Mouse (Mus musculus) CD8-positive naive resting alpha-beta T cell, adult 2 months (primary cell): ENCODE data around the gene Gm19684.
"Not testable (repeated sequence)": the region's sequence is repeated elsewhere in the genome, so short reads cannot be mapped to it uniquely, and the experiment has no call there.

Source experiments
- DNase-seq, 2 experiments: peaks; one replicate each; pipeline ENCODE4 v3.0.0; 2022; ENCODE audit warnings: low read depth in 2 of 2, low spot score in 2 of 2

Gene Gm19684

DNA sequence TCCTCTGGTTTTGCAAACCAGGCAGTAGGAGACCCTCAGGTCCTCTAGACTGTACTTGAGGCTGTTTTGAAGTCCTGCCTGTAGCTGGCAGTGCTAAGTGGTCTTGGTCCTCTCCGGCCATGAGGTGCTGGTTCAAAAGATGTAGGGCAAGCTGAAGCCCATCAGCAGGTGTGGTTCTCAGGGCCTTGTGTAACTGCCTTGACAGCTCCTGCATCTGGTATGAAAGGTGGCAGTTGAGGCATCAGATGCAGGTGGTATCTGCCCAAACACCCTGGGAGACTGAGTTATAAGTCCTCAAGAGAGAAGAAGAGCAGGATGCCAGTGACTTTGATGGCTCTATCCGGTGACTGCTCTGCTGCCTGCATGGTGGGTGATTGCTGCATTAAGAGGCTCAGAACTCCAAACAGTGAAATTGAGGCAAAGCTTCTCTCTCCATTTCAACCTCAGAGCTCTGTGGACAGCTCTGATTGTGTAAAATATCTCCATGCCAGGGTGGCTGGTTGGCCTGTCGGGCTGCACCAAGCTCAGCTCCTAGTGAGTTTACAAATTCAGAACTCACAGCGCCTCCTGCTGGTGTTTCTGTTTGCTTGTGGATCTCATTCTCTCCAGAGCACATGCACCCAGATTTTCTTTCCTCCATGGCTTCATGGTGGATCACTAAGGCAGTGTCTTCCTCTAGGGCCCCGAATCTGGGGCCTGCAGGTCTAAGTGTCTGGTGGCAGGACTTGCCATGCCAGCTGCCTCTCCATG lies 10.2 kb downstream of the Gm19684 start:
- no peak for DNase-seq

DNA sequence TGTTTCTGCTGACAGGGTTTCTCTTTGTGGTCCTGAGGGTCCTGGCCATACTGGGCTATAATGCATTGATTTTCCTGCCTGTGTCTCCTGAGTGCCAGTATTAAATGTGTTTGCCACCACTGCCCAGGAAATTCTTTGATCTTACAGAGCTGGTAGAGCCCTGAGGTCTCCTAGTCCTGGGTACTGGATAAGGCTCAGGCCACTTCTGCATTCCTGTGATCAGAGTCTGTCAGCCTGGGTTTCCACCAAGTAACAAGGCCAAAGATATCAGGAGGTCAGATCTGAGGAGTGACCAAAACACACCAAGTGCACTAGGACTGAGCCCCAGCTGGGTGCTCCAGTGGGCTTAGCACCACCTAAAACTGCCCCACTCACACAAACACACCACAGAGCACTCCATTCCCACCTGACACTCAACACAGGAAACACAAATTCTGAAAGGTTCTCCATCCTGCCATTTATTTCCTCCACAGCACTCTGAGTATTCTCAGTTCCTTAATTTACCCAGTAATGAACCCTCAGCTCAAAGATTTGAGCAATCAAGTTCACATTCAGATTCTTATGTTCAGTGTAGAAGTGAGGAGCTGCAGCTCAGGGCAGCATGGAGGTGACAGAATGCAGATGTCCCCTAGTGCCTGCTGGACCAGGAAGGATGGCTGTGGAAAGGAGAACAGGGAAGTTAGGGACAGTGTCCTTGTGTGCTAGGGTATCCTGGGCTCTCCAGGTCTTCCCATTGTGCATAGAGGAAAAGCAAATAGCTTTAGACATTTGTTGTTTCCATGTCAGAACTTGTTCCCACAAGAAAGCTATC lies 14.1 kb downstream of the Gm19684 start:
- DNase-seq: not testable (repeated sequence)

DNA sequence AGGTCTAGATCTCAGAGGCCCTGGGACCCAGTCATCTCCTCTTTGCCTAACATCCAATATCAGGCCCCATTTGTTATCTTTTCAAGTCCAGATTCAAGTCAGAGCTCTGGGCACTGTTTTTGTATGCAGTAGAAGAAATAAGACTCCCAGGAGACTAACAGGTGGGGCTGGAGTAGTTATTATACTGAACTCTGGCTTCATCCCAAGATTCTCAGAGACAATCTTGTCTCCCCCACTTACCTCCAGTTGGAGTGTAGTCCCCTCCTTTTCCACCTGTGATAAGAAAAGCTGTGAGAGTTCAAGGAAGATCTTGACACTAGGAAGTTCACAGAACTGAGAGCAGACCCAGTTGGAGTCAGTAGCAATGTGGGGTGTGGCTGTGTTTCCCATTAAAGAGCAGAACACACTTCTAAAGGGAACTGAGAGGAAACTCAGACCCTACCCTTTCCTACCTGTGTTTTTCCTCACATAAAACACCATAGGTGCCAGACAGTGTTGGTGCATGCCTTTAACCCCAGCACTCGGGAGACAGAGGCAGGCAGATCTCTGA lies 14.9 kb downstream of the Gm19684 start:
- not testable (repeated sequence) for DNase-seq

DNA sequence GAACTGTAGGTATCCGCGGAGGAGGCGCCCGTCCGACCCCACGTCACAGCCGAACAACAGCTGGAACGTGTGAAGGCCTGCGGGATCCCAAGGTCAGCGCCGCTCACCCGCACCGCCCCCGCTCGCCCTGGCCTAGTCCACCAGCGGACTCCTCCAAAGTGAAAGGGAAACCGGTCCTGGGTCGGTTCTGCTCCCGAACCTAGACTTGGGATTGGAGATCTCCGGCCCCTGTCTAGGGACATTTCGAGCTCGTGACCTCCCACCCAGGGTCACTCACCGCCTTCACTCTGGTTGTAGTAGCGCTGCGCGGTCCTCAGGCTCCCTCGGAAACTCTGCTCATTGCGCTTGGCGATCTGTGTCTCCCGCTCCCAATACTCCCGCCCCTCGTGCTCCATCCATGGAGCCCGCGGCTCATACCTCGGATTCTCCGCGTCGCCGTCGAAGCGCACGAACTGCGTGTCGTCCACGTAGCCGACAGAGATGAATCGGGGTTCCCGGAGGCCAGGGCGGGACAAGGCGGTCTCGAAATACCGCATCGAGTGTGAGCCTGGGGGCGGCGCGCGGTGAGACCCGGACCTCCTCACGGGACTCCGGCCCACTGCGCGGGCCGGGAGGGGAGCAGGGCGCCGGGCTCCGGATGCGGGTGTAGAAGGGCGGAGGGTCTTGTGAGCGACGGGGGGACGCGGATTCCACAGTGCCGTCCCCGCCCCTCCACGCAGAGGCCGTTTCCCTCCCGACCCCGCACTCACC lies 23.8 kb downstream of the Gm19684 start:
- no peak for DNase-seq

DNA sequence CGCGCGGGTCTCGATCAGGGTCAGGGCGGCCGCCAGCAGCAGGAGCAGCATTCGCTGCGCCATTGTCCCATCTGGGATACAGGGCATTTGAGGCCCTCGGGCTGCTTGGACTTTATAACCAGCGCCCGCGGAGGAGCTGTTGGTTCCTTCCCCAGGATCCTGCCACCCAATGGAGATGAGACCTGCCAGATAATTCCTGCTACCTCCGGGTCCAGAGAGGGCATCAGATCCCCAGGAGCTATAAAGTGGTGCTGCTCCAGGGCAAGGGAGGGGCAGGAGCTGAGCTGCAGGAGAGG lies 24.3 kb downstream of the Gm19684 start:
- DNase-seq: not testable (repeated sequence)

DNA sequence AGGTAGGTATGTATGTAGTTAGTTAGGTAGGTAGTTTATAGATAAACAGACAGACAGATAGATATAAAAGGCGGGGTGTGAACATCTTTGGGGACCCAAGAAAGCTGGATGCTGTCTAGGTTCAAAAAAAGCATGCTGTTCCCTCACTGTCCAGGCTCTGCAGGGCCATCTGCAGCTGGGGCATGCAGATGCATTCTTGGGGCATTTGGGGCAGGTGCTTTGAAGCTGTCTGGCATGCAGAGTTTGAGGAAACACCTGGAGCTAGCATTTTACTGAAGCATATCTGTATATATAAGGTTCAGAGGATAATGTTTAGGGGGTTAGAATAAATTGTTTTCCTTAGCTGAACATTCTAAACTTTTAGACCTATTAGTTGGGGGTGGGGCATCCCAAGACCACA lies 25.5 kb downstream of the Gm19684 start:
- DNase-seq: not testable (repeated sequence)

DNA sequence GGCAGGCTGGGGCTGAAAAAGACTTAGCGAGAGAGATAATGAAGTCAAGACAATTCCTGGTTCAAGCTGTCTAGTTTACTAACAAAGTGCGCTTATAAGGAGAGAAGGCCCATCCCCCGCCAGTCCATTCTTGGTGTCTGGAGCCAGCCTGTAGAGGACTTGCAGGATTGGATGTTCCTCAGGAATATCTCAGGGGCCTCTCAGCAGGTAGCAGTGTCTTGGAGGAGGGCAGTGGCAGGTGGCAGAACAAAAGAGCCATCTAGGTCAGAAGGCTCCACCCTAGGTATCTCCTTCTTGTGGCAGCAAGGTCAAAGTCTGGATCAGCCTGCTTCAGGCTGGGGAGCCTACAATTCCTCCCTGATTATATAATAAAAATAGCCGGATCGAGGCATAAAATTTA lies 27.0 kb downstream of the Gm19684 start:
- DNase-seq: not testable (repeated sequence)

DNA sequence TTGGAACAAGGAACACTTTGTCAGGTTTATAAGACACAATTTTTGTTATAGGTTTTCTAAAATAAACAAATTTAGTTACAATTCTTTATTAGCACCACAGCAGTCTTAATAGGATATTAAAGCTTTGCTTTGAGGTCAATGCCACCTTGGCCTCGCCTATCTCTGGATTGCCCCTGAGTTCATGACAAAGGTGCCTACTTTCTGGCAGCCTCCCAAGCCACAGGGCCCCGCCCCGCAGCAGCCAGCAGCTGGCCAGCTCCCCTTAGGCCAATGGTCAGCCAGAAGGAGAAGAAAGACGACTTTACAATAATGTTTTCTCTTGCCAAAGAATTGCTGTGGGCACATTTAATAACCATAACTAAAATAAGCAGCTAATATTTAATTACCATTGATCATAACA lies 29.7 kb downstream of the Gm19684 start:
- not testable (repeated sequence) for DNase-seq

DNA sequence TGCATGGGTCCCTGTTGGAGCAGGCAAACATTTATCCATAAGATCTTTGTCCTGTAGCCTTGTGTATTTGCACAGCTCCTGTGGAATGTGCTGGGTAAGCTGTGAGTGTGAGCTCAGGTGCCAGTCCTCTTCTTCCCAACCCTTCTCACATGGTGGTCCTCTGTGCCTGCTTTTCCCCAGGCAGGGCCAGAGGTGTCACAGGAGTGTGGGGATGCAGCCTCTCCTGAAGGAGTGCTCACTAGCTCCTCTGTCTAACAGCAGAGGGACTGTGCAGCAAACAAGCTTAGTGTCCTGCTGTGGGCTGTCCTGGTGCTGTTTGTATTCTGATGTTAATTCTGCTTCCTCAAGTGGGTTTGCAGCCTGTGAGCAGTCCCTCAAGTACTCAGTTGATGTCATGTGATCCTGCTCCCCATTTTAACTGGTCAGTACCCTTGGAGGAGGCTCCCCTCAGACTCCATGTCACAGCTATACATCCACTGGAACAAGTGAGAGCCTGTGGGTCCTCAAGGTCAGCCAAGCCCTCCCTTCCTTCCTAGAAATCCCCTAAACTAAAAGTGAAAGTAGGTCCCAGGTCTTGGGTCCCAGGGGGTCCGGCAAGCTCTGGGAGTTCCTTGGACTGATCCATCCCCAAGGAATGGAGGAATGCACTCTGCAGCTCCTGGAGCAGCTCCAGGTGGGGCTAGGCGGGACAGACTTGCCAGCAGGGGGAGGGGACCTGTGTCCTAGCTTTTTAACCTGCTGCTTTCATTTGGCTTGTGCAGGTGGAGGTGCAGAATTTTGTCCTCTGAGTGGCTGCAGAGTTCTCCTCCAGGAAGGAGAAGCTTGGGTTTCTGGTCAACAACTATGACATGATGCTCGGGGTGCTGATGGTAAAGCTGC lies 33.0 kb downstream of the Gm19684 start:
- DNase-seq: no peak

DNA sequence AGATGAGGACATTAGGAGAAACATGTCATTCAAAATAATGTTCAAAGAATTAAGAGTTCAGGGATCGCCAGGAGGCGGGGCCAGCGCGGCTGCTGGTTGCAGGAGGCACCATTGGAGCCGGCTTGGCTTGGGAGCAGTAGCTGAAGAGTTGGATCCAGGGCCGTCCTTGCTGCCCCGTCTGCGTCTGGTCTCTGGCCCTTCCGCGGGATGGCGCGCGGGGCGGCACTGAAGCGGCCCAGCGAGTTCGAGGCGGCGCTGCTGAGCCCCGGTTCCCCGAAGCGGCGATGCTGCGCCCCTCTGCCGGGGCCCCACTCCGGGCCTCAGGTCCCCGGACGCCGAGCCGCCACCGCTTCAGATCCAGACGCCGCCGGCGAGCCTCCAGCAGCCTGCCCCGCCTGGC lies 36.3 kb downstream of the Gm19684 start:
- not testable (repeated sequence) for DNase-seq

DNA sequence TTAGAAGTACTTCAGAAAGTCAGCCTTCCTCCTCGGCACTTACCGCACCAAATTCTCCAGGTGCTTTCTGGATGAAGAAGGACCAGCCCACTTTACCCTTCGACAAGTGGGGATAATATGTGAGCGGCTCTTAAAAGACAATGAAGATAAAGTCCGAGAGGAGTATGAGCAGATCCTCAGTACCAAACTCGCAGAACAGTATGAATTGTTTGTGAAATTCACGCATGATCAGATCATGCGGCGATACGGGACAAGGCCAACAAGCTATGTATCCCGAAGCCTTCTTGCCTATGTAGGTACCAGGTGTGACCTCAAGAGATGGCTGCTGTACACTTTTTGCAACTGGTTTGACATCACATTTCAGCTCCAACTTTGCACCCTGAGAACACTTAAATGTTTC lies 36.8 kb downstream of the Gm19684 start:
- DNase-seq: not testable (repeated sequence)

DNA sequence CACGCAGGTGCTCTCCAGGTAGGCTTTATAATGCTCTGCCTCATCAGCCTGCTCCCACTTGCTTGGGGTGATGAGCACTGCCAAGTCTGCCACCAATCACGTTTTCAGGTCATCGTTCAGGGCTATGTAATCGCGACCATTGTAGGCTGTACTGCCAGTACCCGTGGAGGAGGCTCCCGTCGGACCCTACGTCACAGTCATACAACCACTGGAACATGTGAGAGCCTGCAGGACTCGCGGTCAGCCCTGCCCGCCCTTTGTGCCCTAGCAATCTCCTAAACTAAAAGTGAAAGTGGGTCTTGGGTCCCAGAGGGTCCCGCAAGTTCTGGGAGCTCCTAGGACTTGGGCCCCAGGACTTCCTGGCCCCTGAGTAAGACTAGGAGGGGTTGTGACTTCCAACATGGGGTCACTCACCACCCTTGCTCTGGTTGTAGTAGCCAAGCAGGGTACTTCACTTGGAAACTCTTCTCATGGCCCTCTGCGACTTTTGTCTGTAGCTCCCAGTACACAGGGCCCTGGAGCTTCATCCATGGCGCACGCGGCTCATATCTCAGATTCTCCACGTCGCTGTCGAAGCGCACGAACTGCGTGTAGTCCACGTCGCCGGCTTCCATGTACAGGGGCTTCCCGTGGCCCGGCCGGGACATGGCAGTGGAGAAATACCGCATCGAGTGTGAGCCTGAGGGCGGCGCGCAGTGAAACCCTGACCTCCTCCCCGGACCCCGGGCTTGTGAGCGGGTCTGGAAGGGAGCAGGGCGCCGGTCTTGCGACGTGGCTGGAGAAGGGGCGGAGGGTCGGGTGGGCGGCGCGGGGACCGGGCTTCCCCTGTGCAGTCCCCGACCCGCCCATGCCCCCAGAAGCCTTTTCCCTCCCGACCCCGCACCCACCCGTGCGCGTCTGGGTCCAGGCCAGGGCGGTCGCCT lies 39.9 kb downstream of the Gm19684 start:
- DNase-seq: peak in 1 of 2 experiments; percentile 8

DNA sequence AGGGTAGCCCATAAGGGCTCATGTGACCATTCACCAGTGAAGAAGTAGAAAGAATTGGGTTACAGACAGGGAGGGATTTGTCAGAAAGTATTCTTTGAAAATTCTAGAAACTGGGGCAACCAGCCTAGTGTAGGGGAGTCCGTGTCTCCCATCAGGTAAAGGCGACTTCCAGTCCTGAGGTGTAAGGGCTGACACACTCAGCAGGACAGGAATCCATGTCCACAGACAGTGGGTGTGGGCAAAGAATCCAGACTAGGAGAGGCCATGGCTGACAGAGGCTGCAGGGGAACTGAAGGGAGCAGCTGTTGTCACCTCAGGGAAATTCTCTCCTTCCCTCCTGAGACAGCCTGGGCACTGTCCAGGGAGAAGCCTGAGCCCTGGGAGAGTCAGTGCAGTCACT lies 45.4 kb downstream of the Gm19684 start:
- DNase-seq: not testable (repeated sequence)

DNA sequence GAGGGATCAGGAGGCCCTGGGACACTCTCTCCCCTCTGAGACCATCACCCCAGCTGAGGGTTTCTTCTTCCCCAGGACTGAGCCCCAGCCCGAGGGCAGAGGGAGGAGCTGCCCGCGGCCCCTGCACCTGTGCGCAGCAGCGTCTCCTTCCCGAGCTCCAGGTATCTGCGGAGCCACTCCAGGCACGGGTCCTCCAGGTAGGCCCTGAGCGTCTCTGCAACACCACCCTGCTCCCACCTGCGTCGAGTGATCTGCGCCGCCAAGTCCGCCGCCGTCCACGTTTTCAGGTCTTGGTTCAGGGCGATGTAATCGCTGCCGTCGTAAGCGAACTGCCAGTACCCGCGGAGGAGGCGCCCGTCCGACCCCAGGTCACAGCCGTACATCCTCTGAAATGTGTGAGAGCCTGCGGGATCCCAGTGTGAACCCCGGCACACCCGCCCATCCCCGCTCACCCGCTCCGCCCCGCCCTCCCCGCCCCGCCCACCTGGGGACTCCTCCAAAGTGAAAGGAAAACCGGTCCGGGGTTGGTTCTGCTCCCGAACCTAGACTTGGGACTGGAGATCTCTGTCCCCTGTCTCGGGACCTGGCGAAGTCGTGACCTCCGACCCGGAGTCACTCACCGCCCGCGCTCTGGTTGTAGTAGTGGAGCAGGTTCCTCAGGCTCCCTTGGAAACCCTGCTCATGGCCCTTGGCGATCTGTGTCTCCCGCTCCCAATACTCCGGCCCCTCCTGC lies 46.0 kb downstream of the Gm19684 start:
- peak in 1 of 2 experiments; percentile 14 for DNase-seq

DNA sequence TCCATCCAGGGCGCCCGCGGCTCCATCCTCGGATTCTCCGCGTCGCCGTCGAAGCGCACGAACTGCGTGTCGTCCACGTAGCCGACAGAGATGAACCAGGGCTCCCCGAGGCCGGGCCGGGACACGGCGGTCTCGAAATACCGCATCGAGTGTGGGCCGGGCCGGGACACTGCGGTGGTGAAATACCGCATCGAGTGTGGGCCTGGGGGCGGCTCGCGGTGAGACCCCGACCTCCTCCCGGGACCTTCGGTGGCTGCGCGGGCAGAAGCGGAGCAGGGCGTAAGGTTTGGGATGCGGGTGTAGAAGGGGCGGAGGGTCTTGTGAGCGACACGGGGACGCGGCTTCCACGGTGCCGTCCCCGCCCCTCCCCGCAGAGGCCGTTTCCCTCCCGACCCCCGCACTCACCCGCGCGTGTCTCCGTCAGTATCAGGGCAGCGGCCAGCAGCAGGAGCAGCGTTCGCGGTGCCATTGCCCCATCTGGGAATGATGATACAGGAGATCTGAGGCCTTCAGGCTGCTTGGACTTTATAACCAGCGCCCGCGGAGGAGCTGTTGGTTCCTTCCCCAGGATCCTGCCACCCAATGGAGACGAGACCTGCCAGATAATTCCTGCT lies 46.7 kb downstream of the Gm19684 start, which contains the start of gene Gm8909:
TSS of gene Gm8909 (minus strand) at position 499 of the 614 bp plus-strand sequence.
- peak in 1 of 2 experiments; percentile 20 for DNase-seq

DNA sequence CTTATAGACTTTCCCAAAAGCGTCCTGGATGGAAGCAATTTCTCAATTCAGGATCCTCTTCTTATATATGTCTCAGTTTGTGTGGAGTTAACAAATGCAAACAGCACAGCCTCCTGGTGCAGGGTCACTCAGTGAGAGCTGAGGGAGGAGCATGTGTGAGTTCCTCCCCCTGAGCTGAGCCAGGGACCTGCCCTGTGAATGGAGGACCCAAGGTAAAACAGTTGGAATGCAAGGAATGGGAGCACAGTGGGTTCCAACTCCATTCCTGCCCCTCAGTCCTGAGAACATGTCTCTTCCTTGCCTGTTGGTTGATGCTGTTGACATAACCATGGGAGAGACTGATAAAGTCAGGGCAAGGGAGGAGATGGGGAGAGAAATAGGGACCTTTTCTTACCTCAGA lies 47.6 kb downstream of the Gm19684 start:
- not testable (repeated sequence) for DNase-seq

DNA sequence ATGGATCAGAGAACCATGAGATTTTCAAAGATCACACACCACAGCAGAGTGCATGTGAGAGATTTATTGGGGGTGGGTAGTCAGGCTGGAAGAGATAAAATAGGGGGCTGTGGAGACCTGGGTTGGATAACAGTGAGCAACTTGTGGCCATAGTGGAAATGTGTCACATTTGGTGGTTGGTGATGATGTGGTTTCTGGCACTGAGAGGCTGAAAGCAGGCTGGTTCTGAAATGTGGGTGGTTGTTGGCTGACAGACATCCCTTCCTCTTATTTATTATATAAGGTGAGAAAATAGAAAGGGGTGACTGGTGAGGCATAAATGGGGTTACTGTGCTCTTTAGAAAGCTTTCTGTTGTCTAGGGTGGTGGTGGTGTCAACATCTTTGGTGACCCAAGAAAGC lies 48.3 kb downstream of the Gm19684 start:
- DNase-seq: no peak

DNA sequence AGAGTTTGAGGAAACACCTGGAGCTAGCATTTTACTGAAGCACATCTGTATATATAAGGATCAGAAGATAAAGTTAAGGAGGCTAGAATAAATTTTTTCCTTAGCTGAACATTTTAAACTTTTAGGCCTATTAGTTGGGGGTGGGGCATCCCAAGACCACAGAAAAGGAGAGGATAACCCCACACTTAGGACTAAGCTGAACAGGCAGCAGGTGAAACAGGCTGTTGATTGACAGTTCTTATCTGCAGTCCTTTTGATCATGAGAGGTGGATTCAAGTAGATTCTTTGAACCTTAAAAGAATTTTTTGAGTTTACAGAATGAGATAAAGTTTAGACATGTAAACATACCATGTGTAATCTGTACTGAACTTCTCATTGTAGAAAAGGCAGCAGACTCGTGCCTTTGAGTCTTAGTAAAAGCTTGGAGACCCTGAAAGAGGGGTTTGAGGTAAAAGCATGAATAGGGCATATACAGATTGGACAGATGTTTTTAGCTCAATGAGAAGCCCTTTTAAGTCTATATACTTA lies 48.9 kb downstream of the Gm19684 start:
- DNase-seq: no peak
